Mouse (Mus musculus) megakaryocyte, embryonic 14.5 days (primary cell): ENCODE results near the gene Snx29. TPM values are rescaled to one million over a fixed set of nuclear protein-coding genes. Genes with fewer than 3 reads are reported as not detected.

Source experiments
- H3K27me3 ChIP-seq: replicated peaks from 2 replicates; pipeline ENCODE3; 2012; ENCODE audit warnings: inconsistent platforms
- H3K36me3 ChIP-seq: replicated peaks from 2 replicates; pipeline ENCODE3; 2012; ENCODE audit warnings: low read length, inconsistent platforms, mixed read lengths
- H3K4me1 ChIP-seq: 2 replicates; pipeline ENCODE4 v1.6.1; 2012; ENCODE audit warnings: inconsistent platforms
- H3K4me3 ChIP-seq: replicated peaks from 2 replicates; pipeline ENCODE3; 2012; ENCODE audit warnings: moderate library complexity, mild to moderate bottlenecking, inconsistent platforms
- H3K9me3 ChIP-seq: 2 replicates; pipeline ENCODE4 v1.6.1; 2012; ENCODE audit warnings: inconsistent platforms
- FLI1 ChIP-seq: IDR thresholded peaks from 2 replicates; pipeline ENCODE4 v1.6.1; 2012; ENCODE audit warnings: low read length, inconsistent platforms, mixed read lengths
- GATA1 ChIP-seq: IDR thresholded peaks from 3 replicates; pipeline ENCODE4 v1.6.1; 2012; ENCODE audit warnings: mixed read lengths, low read length, inconsistent platforms, borderline replicate concordance
- polyA plus RNA-seq: library from polyadenylated mRNA; stranded (reverse); fragments of >175 nt; gene quantifications from 2 replicates; pipeline ENCODE4 v1.2.3, GENCODE M21; 2012; ENCODE audit warnings: low replicate concordance; ENCODE audit not compliant: insufficient read depth

Gene Snx29
- polyA plus RNA-seq, 1 experiment: 3.9 TPM

GRCm38 (mm10) chr16:11597769-11598168, 275.1 kb downstream of the Snx29 start:
- Histone ChIP-seq H3K4me3 (no peak overlapping the region), H3K27me3 (peaks cover 6% of the 10 kb centered on the region), H3K9me3 (no peaks in the 10 kb centered on the region), H3K4me1 (peaks cover 30% of the 10 kb centered on the region), H3K36me3 (peaks cover 21% of the 10 kb centered on the region)
- TF ChIP-seq GATA1: no peak
- no peak for TF ChIP-seq FLI1

- H3K9me3 ChIP-seq: no peaks in the 10 kb centered on the region
Measured at GRCm38 (mm10) chr16:11599523-11599922, 276.8 kb downstream of the Snx29 start.

GRCm38 (mm10) chr16:11601336-11602082, 278.8 kb downstream of the Snx29 start:
- Histone ChIP-seq H3K36me3 (peaks cover 18% of the 10 kb centered on the region), H3K4me3 (no peak overlapping the region), H3K4me1 (peaks cover 41% of the 10 kb centered on the region), H3K27me3 (no peaks in the 10 kb centered on the region), H3K9me3 (no peaks in the 10 kb centered on the region)
- no peak for TF ChIP-seq FLI1
- no peak for TF ChIP-seq GATA1

More at GRCm38 (mm10) chr16:11599523-11599922, 276.8 kb downstream of the Snx29 start:
- no peak for TF ChIP-seq GATA1
- no peak for TF ChIP-seq FLI1
- no peak overlapping the region for H3K4me3 ChIP-seq
- peaks cover 6% of the 10 kb centered on the region for H3K27me3 ChIP-seq
- H3K4me1 ChIP-seq: peaks cover 36% of the 10 kb centered on the region
- peaks cover 18% of the 10 kb centered on the region for H3K36me3 ChIP-seq

- H3K36me3 ChIP-seq: peaks cover 14% of the 10 kb centered on the region
- TF ChIP-seq GATA1 (no peak), FLI1 (no peak)
- peaks cover 41% of the 10 kb centered on the region for H3K4me1 ChIP-seq
- H3K27me3 ChIP-seq: no peaks in the 10 kb centered on the region
- H3K4me3 ChIP-seq: no peak overlapping the region
- no peaks in the 10 kb centered on the region for H3K9me3 ChIP-seq
Measured at GRCm38 (mm10) chr16:11603667-11604422, 281.1 kb downstream of the Snx29 start.

- peaks cover 7% of the 10 kb centered on the region; the same call in 1 of the 2 replicates for H3K9me3 ChIP-seq
- H3K36me3 ChIP-seq: peaks cover 24% of the 10 kb centered on the region
- H3K4me3 ChIP-seq: no peak overlapping the region
- TF ChIP-seq GATA1: no peak
- TF ChIP-seq FLI1: no peak
- peaks cover 76% of the 10 kb centered on the region for H3K4me1 ChIP-seq
- no peaks in the 10 kb centered on the region for H3K27me3 ChIP-seq
Measured at GRCm38 (mm10) chr16:11612526-11613126, 289.9 kb downstream of the Snx29 start.

GRCm38 (mm10) chr16:11614401-11615014, 291.8 kb downstream of the Snx29 start:
- no peak overlapping the region for H3K4me3 ChIP-seq
- peaks cover 27% of the 10 kb centered on the region for H3K36me3 ChIP-seq
- peaks cover 7% of the 10 kb centered on the region; the same call in 1 of the 2 replicates for H3K9me3 ChIP-seq
- TF ChIP-seq GATA1: no peak
- TF ChIP-seq FLI1: no peak
- peaks cover 90% of the 10 kb centered on the region for H3K4me1 ChIP-seq
- H3K27me3 ChIP-seq: no peaks in the 10 kb centered on the region

GRCm38 (mm10) chr16:11615633-11616032, 292.9 kb downstream of the Snx29 start:
- TF ChIP-seq GATA1 (no peak), FLI1 (no peak)
- Histone ChIP-seq H3K9me3 (peaks cover 7% of the 10 kb centered on the region; the same call in 1 of the 2 replicates), H3K4me3 (no peak overlapping the region), H3K4me1 (peaks cover 90% of the 10 kb centered on the region), H3K36me3 (peaks cover 30% of the 10 kb centered on the region), H3K27me3 (no peaks in the 10 kb centered on the region)

GRCm38 (mm10) chr16:11619951-11620350, 297.2 kb downstream of the Snx29 start:
- H3K27me3 ChIP-seq: no peaks in the 10 kb centered on the region
- peaks cover 7% of the 10 kb centered on the region; the same call in 1 of the 2 replicates for H3K9me3 ChIP-seq
- H3K36me3 ChIP-seq: peaks cover 55% of the 10 kb centered on the region
- peaks cover 91% of the 10 kb centered on the region for H3K4me1 ChIP-seq
- no peak overlapping the region for H3K4me3 ChIP-seq
- TF ChIP-seq FLI1 (no peak), GATA1 (no peak)

GRCm38 (mm10) chr16:11621042-11621441, 298.3 kb downstream of the Snx29 start:
- Histone ChIP-seq H3K9me3 (peaks cover 7% of the 10 kb centered on the region; the same call in 1 of the 2 replicates), H3K36me3 (peaks cover 56% of the 10 kb centered on the region), H3K27me3 (no peaks in the 10 kb centered on the region), H3K4me3 (no peak overlapping the region), H3K4me1 (peaks cover 87% of the 10 kb centered on the region)
- TF ChIP-seq FLI1: no peak
- no peak for TF ChIP-seq GATA1
